Mouse (Mus musculus): ENCODE data around the gene Ptprd.

Ptprd gene

GRCm38 (mm10) chr4:76199321-76199720, 2012.4 kb downstream of the Ptprd start:
- DNase-seq (ENCODE audit: low read depth, low spot score) = no peak

GRCm38 (mm10) chr4:76194762-76195161, 2017.0 kb downstream of the Ptprd start:
- DNase-seq (ENCODE audit: low read depth, low spot score) = no peak

GRCm38 (mm10) chr4:76193496-76193895, 2018.3 kb downstream of the Ptprd start:
- no peak for DNase-seq (ENCODE audit: low read depth, low spot score)

GRCm38 (mm10) chr4:76192031-76192430, 2019.7 kb downstream of the Ptprd start:
- DNase-seq (ENCODE audit: low read depth, low spot score) = no peak

GRCm38 (mm10) chr4:76190788-76191187, 2021.0 kb downstream of the Ptprd start:
- no peak for DNase-seq (ENCODE audit: low read depth, low spot score)

- no peak for DNase-seq (ENCODE audit: low read depth, low spot score)
These were observed 2028.7 kb downstream of the Ptprd start for GRCm38 (mm10) chr4:76183095-76183494.

- DNase-seq (ENCODE audit: low read depth, low spot score) = no peak
These were observed 2032.3 kb downstream of the Ptprd start for GRCm38 (mm10) chr4:76179497-76179896.

GRCm38 (mm10) chr4:76175086-76175485, 2036.7 kb downstream of the Ptprd start:
- DNase-seq (ENCODE audit: low read depth, low spot score) = no peak

GRCm38 (mm10) chr4:76155750-76156149, 2056.0 kb downstream of the Ptprd start:
- DNase-seq (ENCODE audit: low read depth, low spot score) = no peak

- peak; percentile 1 for DNase-seq (ENCODE audit: low read depth, low spot score)
These were observed 2057.6 kb downstream of the Ptprd start for GRCm38 (mm10) chr4:76154190-76154589.

- DNase-seq (ENCODE audit: low read depth, low spot score) = no peak
These were observed 2066.8 kb downstream of the Ptprd start for GRCm38 (mm10) chr4:76144925-76145324.

- no peak for DNase-seq (ENCODE audit: low read depth, low spot score)
These were observed 2067.4 kb downstream of the Ptprd start for GRCm38 (mm10) chr4:76144333-76144732.

GRCm38 (mm10) chr4:76137901-76138300, 2073.9 kb downstream of the Ptprd start:
- no peak for DNase-seq (ENCODE audit: low read depth, low spot score)

- no peak for DNase-seq (ENCODE audit: low read depth, low spot score)
These were observed 2075.1 kb downstream of the Ptprd start for GRCm38 (mm10) chr4:76136625-76137024.

- no peak for DNase-seq (ENCODE audit: low read depth, low spot score)
These were observed 2119.9 kb downstream of the Ptprd start for GRCm38 (mm10) chr4:76091845-76092244.

GRCm38 (mm10) chr4:76089866-76090265, 2121.9 kb downstream of the Ptprd start:
- no peak for DNase-seq (ENCODE audit: low read depth, low spot score)

GRCm38 (mm10) chr4:76076051-76076450, 2135.7 kb downstream of the Ptprd start:
- DNase-seq (ENCODE audit: low read depth, low spot score) = no peak

- no peak for DNase-seq (ENCODE audit: low read depth, low spot score)
These were observed 2138.5 kb downstream of the Ptprd start for GRCm38 (mm10) chr4:76073286-76073685.

GRCm38 (mm10) chr4:76071720-76072119, 2140.0 kb downstream of the Ptprd start:
- no peak for DNase-seq (ENCODE audit: low read depth, low spot score)

GRCm38 (mm10) chr4:76056836-76057235, 2154.9 kb downstream of the Ptprd start:
- DNase-seq (ENCODE audit: low read depth, low spot score) = no peak

- no peak for DNase-seq (ENCODE audit: low read depth, low spot score)
These were observed 2166.1 kb downstream of the Ptprd start for GRCm38 (mm10) chr4:76045650-76046049.

GRCm38 (mm10) chr4:76044802-76045201, 2167.0 kb downstream of the Ptprd start:
- DNase-seq (ENCODE audit: low read depth, low spot score) = no peak

GRCm38 (mm10) chr4:76037178-76037577, 2174.6 kb downstream of the Ptprd start:
- peak; percentile 4 for DNase-seq (ENCODE audit: low read depth, low spot score)

GRCm38 (mm10) chr4:76025571-76026325, 2186.0 kb downstream of the Ptprd start:
- DNase-seq (ENCODE audit: low read depth, low spot score) = no peak
